Mouse (Mus musculus) liver, embryonic 11.5 days (tissue): ENCODE measurements around the gene Tns2. TPM values are rescaled to one million over a fixed set of nuclear protein-coding genes. Genes with fewer than 3 reads are reported as not detected.

Experiments used
- ATAC-seq: fragments of 200-750 bp; cut with Nextera tagmentation; replicated peaks from 2 replicates; pipeline ENCODE4 v1.8.0; 2017; ENCODE audit warnings: moderate number of reproducible peaks, mild to moderate bottlenecking, moderate TSS enrichment, moderate library complexity; ENCODE audit not compliant: low FRiP score
- DNase-seq: peaks from one replicate; pipeline ENCODE4 v3.0.0-alpha.2; 2017; ENCODE audit warnings: low spot score
- H3K27ac ChIP-seq: fragments of 300-500 bp; sonication (generic); 2 replicates; pipeline ENCODE4 v1.5.1; 2014; ENCODE audit warnings: mild to moderate bottlenecking, low read depth, low read length, control low read depth
- H3K27me3 ChIP-seq: fragments of 300-500 bp; sonication (generic); replicated peaks from 2 replicates; pipeline ENCODE4 v1.6.1; 2014; ENCODE audit warnings: low read length, mixed read lengths; ENCODE audit not compliant: control insufficient read depth, insufficient read depth
- H3K36me3 ChIP-seq: fragments of 300-500 bp; sonication (generic); 2 replicates; pipeline ENCODE4 v1.6.1; 2014; ENCODE audit warnings: mild to moderate bottlenecking, low read length, moderate library complexity, mixed read lengths; ENCODE audit not compliant: control insufficient read depth, insufficient read depth
- H3K4me1 ChIP-seq: fragments of 300-500 bp; sonication (generic); replicated peaks from 2 replicates; pipeline ENCODE4 v1.6.1; 2014; ENCODE audit warnings: low read length, mixed read lengths; ENCODE audit not compliant: control insufficient read depth, insufficient read depth
- H3K4me2 ChIP-seq: fragments of 300-500 bp; sonication (generic); 2 replicates; pipeline ENCODE4 v1.6.1; 2014; ENCODE audit warnings: mild to moderate bottlenecking, control low read depth, moderate library complexity
- H3K4me3 ChIP-seq: fragments of 300-500 bp; sonication (generic); 2 replicates; pipeline ENCODE4 v1.5.1; 2014; ENCODE audit warnings: low read depth, low read length, control low read depth
- H3K9ac ChIP-seq: fragments of 300-500 bp; sonication (generic); 2 replicates; pipeline ENCODE4 v1.6.1; 2014; ENCODE audit warnings: low read depth, low read length, control low read depth
- H3K9me3 ChIP-seq: fragments of 300-500 bp; sonication (generic); 2 replicates; pipeline ENCODE4 v1.6.1; 2016; ENCODE audit warnings: low read length, inconsistent platforms, mixed read lengths; ENCODE audit not compliant: control insufficient read depth
- WGBS: fragments of 180-500 bp; shearing (Covaris S2); extraction: QIAGEN DNeasy Blood & Tissue Kit; methylation state at CpG from one replicate; pipeline ENCODE4 v1.1.7; 2014; 5-methylcytosine and 5-hydroxymethylcytosine counted together
- polyA plus RNA-seq: library from polyadenylated mRNA; unstranded; fragments of >200 nt; fragmentation: Nextera tagmentation; extraction: Ambion mirVana; gene quantifications from 2 replicates; pipeline ENCODE4 v1.2.1, GENCODE M21; 2014

Tns2 gene
- polyA plus RNA-seq, 1 experiment from 2014 or later, result 17.8 TPM

GRCm38 (mm10) chr15:102105764-102106730, 5.8 kb downstream of the Tns2 start:
- Histone ChIP-seq H3K27me3 (peaks cover 13% of the 10 kb centered on the region), H3K4me2 (peak overlapping the region; percentile 59), H3K36me3 (peaks cover 3% of the 10 kb centered on the region; the same call in 1 of the 2 replicates), H3K9me3 (no peaks in the 10 kb centered on the region), H3K27ac (no peak overlapping the region), H3K4me3 (peak overlapping the region; percentile 13; the same call in 1 of the 2 replicates), H3K9ac (no peak overlapping the region), H3K4me1 (peaks cover 50% of the 10 kb centered on the region)
- ATAC-seq (no peak), DNase-seq (no peak)
- 28% methylated on average over 18 of the region's 18 CpGs for WGBS

GRCm38 (mm10) chr15:102106754-102107456, 6.7 kb downstream of the Tns2 start:
- no peak for ATAC-seq
- Histone ChIP-seq H3K4me2 (peak overlapping the region; percentile 59), H3K36me3 (peaks cover 3% of the 10 kb centered on the region; the same call in 1 of the 2 replicates), H3K9ac (no peak overlapping the region), H3K27me3 (peaks cover 10% of the 10 kb centered on the region), H3K4me3 (peak overlapping the region; percentile 13), H3K27ac (no peak overlapping the region), H3K4me1 (peaks cover 42% of the 10 kb centered on the region), H3K9me3 (no peaks in the 10 kb centered on the region)
- 19% methylated on average over 37 of the region's 38 CpGs for WGBS
- DNase-seq, result peak; percentile 65

GRCm38 (mm10) chr15:102107689-102108573, 7.7 kb downstream of the Tns2 start:
- H3K4me1 ChIP-seq, result peaks cover 32% of the 10 kb centered on the region
- H3K9me3 ChIP-seq, result no peaks in the 10 kb centered on the region
- no peak overlapping the region for H3K9ac ChIP-seq
- H3K36me3 ChIP-seq, result peaks cover 5% of the 10 kb centered on the region; the same call in 1 of the 2 replicates
- peak; percentile 59 for DNase-seq
- H3K27me3 ChIP-seq, result peaks cover 10% of the 10 kb centered on the region
- H3K27ac ChIP-seq, result no peak overlapping the region
- ATAC-seq, result no peak; the same call in 1 of the 2 replicates
- H3K4me2 ChIP-seq, result peak overlapping the region; percentile 59
- 42% methylated on average over 13 of the region's 13 CpGs for WGBS
- H3K4me3 ChIP-seq, result no peak overlapping the region

DNA sequence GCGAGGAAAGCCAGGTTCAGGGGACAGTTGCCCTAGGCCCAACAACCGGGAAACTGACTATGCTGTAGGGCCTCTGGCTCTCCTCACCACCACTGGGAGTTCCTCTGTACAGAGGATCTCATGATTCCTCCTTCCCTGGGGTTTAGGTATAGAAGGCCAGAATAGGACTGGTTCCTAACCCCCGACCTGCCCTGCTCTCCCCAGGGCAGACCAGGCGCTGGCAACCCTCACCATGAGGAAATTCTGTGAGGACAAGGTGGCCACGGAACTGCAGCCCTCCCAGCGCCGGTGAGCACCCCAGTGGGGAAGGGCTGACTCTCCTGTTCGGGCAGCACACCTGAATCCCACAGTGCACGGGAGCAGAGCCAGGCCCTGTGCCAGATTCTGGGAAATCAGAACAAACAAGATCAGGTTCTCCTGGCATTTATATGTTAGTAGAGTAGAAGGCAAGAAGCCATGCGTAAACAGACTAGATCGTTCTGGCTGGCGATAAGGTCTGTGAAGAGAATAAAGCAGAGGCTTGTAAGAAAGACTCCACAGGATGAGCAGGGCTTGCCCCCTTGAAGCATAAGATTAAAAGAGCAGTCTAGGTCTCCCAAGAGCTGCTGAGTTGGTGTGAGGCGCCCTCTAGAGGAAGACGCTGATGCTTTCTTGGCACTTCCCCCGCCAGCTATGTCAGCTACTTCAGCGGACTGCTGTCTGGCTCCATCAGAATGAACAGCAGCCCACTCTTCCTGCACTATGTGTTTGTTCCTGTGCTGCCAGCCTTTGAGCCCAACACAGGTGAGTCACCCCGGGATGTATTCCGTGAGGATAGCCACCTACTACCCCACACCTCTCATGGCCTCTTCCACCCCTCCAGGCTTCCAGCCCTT, 8.7 kb downstream of the Tns2 start:
- H3K27ac ChIP-seq, result no peak overlapping the region
- H3K36me3 ChIP-seq, result peaks cover 5% of the 10 kb centered on the region; the same call in 1 of the 2 replicates

DNA sequence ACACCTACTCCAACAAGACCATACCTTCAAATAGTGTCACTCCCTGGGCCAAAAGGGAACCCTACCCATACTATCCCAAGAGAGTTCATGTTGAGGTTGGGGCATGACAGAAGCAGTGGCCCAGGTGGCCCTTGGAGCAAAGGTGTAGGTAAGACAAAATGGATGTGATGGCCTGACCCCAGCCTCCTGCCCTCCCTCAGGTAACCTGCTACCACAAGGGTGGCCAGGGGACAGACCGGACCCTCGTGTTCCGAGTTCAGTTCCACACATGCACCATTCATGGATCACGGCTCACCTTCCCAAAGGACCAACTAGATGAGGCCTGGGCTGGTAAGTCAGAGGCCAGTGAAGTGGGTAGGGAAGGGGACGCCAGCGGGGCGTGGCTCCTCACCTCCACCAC, 10.1 kb downstream of the Tns2 start:
- Histone ChIP-seq H3K4me2 (no peak overlapping the region), H3K27ac (no peak overlapping the region), H3K9ac (no peak overlapping the region), H3K9me3 (no peaks in the 10 kb centered on the region), H3K36me3 (peaks cover 7% of the 10 kb centered on the region; the same call in 1 of the 2 replicates), H3K27me3 (peaks cover 10% of the 10 kb centered on the region), H3K4me3 (no peak overlapping the region), H3K4me1 (peaks cover 17% of the 10 kb centered on the region)
- WGBS, result 86% methylated on average over 7 of the region's 7 CpGs
- no peak for ATAC-seq
- no peak for DNase-seq

More for the DNA sequence above, 8.7 kb downstream of the Tns2 start:
- WGBS, result 56% methylated on average over 18 of the region's 18 CpGs
- ATAC-seq (no peak), DNase-seq (peak; percentile 55)
- Histone ChIP-seq H3K9me3 (no peaks in the 10 kb centered on the region), H3K4me2 (no peak overlapping the region), H3K4me1 (peaks cover 22% of the 10 kb centered on the region), H3K4me3 (no peak overlapping the region), H3K27me3 (peaks cover 10% of the 10 kb centered on the region), H3K9ac (no peak overlapping the region)

DNA sequence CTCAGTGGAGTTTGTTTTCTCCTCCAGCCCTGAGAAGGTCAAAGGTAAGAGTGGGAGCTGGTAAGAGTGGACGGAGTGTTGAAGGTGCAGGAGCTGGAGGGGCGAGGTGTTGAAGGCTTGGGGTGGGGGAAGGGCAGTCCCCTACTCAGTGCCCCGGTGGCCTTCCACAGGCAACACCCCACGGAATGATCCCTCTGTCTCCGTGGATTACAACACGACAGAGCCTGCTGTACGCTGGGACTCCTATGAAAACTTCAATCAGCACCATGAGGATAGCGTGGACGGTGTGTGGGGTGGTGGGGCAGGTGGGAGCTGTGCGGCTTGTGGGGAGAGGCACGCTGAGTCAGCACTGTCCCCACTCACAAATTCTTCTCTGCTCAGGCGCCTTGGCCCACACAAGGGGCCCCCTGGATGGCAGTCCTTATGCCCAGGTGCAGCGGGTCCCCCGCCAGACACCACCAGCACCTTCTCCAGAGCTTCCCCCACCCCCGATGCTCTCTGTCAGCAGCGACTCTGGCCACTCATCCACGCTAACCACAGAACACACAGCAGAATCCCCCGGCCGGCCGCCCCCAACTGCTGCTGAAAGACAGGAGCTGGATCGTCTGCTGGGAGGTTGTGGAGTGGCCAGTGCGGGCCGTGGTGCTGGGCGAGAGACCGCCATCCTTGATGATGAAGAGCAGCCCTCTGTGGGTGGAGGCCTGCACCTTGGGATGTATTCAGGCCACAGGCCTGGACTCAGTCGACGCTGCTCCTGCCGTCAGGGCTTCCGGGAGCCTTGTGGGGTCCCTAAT, 10.7 kb downstream of the Tns2 start:
- H3K4me1 ChIP-seq, result peaks cover 18% of the 10 kb centered on the region
- H3K36me3 ChIP-seq, result peaks cover 7% of the 10 kb centered on the region; the same call in 1 of the 2 replicates
- H3K4me3 ChIP-seq, result no peak overlapping the region
- H3K9me3 ChIP-seq, result no peaks in the 10 kb centered on the region
- no peak overlapping the region for H3K27ac ChIP-seq
- ATAC-seq (no peak), DNase-seq (no peak)
- WGBS, result 70% methylated on average over 29 of the region's 29 CpGs
- H3K4me2 ChIP-seq, result no peak overlapping the region
- H3K27me3 ChIP-seq, result peaks cover 9% of the 10 kb centered on the region
- H3K9ac ChIP-seq, result no peak overlapping the region

DNA sequence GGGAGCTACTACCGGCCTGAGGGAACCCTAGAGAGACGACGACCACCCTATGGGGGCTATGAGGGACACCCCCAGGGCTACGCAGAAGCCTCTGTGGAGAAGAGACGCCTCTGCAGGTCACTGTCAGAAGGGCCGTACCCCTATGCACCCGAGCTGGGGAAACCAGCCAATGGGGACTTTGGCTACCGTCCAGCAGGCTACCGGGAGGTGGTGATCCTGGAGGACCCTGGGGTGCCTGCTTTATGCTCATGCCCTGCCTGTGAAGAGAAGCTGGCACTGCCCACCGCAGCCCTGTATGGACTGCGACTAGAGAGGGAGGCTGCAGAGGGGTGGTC, 11.2 kb downstream of the Tns2 start:
- no peak overlapping the region for H3K9ac ChIP-seq
- no peak for ATAC-seq
- peaks cover 15% of the 10 kb centered on the region for H3K4me1 ChIP-seq
- H3K4me3 ChIP-seq, result no peak overlapping the region
- WGBS, result 86% methylated on average over 11 of the region's 11 CpGs
- H3K36me3 ChIP-seq, result peaks cover 10% of the 10 kb centered on the region; the same call in 1 of the 2 replicates
- no peak for DNase-seq
- no peaks in the 10 kb centered on the region for H3K9me3 ChIP-seq
- H3K27ac ChIP-seq, result no peak overlapping the region
- H3K4me2 ChIP-seq, result no peak overlapping the region
- peaks cover 4% of the 10 kb centered on the region; the same call in 1 of the 2 replicates for H3K27me3 ChIP-seq
